Mouse (Mus musculus) kidney, adult 2 months (tissue): ENCODE results near the gene Kcnmb2. TPM values are rescaled to one million over a fixed set of nuclear protein-coding genes. Genes with fewer than 3 reads are reported as not detected.

Source experiments
- DNase-seq: peaks from one replicate; pipeline ENCODE4 v3.0.0; 2021
- H3K27ac ChIP-seq: fragments of 200-500 bp; 2 replicates; pipeline ENCODE4 v1.5.1; 2012; ENCODE audit warnings: low read depth, low read length, control low read depth, inconsistent platforms; ENCODE audit not compliant: insufficient read depth
- H3K27me3 ChIP-seq: fragments of 200-500 bp; replicated peaks from 2 replicates; pipeline ENCODE4 v1.6.1; 2012; ENCODE audit warnings: mild to moderate bottlenecking, moderate library complexity, low read length, inconsistent platforms; ENCODE audit not compliant: control insufficient read depth, insufficient read depth
- H3K36me3 ChIP-seq: fragments of 200-500 bp; 2 replicates; pipeline ENCODE4 v1.6.1; 2012; ENCODE audit warnings: mild to moderate bottlenecking, moderate library complexity, low read length, inconsistent platforms; ENCODE audit not compliant: control insufficient read depth, insufficient read depth
- H3K4me1 ChIP-seq: fragments of 200-500 bp; 2 replicates; pipeline ENCODE4 v1.6.1; 2011; ENCODE audit warnings: low read length; ENCODE audit not compliant: control insufficient read depth, insufficient read depth
- H3K4me3 ChIP-seq: fragments of 200-500 bp; 2 replicates; pipeline ENCODE4 v1.5.1; 2011; ENCODE audit warnings: mild to moderate bottlenecking, low read depth, low read length, control low read depth; ENCODE audit not compliant: insufficient read depth
- CTCF ChIP-seq: fragments of 200-500 bp; conservative IDR thresholded peaks from 2 replicates; pipeline ENCODE4 v1.5.1; 2011; ENCODE audit warnings: low read depth, mild to moderate bottlenecking, control low read depth, low read length, moderate library complexity, mixed read lengths; ENCODE audit not compliant: insufficient read depth, insufficient read length
- POLR2A ChIP-seq: fragments of 200-500 bp; IDR thresholded peaks from one replicate; pipeline ENCODE4 v1.6.1; 2011; ENCODE audit warnings: low read depth, low read length, control low read depth
- whole genome bisulfite sequencing: fragments of 180-500 bp; shearing (Covaris S2); methylation state at CpG from one replicate; pipeline ENCODE4 v1.1.7; 2018; 5-methylcytosine and 5-hydroxymethylcytosine counted together
- polyA plus RNA-seq: library from polyadenylated mRNA; depleted of rRNA; stranded (reverse); fragments of >200 nt; gene quantifications from 2 replicates; pipeline ENCODE4 v1.2.3, GENCODE M21; 2012

Kcnmb2 gene
- polyA plus RNA-seq, 1 experiment: 0.05 TPM

DNA sequence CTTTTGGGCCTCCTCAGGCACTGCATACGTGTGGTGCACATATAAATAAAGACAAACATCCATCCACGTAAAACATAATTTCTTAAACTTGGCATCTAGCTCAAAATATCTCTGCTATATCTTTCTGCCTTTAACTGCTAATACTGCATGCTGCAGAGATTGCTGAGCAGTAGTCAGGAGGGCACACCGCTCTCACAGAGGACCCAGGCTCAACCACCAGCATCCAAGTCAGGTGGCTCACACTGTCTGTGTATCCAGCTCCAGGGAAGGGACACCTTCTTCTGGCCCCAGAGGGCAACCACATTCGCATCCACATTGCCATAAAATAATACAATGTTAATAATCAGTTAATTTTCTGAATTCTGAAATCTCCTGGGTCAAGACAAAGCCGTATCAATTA lies 241.9 kb downstream of the Kcnmb2 start:
- no peak for TF ChIP-seq POLR2A
- TF ChIP-seq CTCF: no peak
- Histone ChIP-seq H3K27me3 (0 out of 2 replicates have a peak, but pooled peaks cover 2% of the 10 kb centered on the region), H3K4me3 (no peak overlapping the region), H3K27ac (no peak overlapping the region), H3K4me1 (no peaks in the 10 kb centered on the region), H3K36me3 (no peaks in the 10 kb centered on the region)
- WGBS: 88% methylated on average over 5 of the region's 5 CpGs
- DNase-seq: no peak

DNA sequence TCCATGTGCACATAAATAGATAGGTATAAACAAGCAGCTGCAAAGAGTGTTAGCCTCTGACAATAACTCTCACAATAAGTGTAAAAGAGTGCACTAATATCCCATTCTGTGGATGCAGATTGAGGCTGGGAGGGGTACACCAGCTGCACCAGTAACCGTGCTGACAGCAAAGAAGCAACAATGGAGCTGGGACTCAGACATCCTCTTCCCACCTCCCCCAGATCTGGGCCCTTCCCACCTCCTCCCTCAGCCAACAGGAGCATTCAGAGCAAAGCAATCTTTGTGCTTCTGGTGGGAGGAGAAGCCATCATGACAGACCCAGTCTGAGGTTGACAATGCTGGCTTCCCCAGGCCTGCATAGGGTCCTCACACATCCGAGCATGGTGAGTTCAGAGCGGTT lies 242.3 kb downstream of the Kcnmb2 start:
- Histone ChIP-seq H3K27ac (no peak overlapping the region), H3K27me3 (0 out of 2 replicates have a peak, but pooled peaks cover 2% of the 10 kb centered on the region), H3K4me1 (no peaks in the 10 kb centered on the region), H3K36me3 (no peaks in the 10 kb centered on the region), H3K4me3 (no peak overlapping the region)
- 61% methylated on average over 3 of the region's 3 CpGs for WGBS
- TF ChIP-seq POLR2A (no peak), CTCF (no peak)
- no peak for DNase-seq

DNA sequence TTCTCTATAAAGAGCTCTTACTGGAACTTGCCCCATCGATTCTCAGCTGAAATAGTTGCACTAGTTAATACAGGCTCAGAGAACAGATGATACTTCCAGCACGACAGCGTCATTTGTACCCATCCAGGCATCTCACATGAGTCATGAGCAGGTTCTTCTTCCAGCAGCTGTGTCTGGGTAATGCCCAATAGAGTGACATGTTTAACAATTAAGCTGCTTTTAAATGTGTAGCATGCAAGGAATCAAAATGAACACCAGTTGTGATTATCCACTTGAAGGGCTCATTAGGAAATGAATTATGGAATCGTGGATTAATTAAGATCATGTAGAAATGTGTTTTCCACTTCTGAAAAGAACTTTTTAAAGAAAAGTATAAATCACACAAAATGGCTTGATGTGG lies 245.4 kb downstream of the Kcnmb2 start:
- no peaks in the 10 kb centered on the region for H3K4me1 ChIP-seq
- 0 out of 2 replicates have a peak, but pooled peaks cover 2% of the 10 kb centered on the region for H3K27me3 ChIP-seq
- 91% methylated on average over 4 of the region's 4 CpGs for WGBS
- no peak for TF ChIP-seq CTCF
- TF ChIP-seq POLR2A: no peak
- DNase-seq: no peak
- no peaks in the 10 kb centered on the region for H3K36me3 ChIP-seq
- no peak overlapping the region for H3K27ac ChIP-seq
- H3K4me3 ChIP-seq: no peak overlapping the region

DNA sequence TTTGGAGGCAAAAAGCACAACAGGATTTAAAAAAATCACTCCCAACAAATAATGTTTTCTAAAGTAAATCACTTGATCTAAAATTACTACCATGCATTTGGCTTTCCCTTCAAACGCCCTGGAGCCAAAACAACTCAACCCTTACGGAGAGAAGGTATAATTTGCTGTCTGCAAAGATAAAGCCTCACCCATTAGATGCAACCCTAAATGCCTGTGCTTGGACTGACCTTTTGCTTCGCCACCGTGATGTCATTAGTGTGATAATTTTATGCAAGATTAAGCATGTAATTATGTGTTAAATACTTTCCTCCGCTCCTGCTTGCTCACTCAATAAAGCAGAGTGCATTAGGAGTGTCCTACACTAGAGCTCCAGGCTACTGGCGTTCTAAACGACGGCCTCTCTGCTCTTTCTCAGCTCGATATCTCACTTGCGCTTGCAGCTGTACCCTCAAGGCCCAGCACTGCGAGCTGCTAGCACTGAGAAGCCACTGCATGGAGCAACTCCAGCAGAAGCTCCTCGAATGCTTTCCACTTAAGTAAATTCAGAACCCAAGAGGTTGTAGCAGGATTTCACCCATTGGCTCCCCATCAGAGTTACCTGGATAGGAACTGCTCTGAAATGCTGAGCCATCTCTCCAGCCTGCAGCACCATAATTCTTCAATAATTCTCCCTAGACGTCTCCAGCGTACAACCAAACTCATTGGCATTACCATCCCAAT lies 247.7 kb downstream of the Kcnmb2 start:
- DNase-seq: no peak
- H3K4me1 ChIP-seq: no peaks in the 10 kb centered on the region
- TF ChIP-seq CTCF (no peak), POLR2A (no peak)
- no peaks in the 10 kb centered on the region for H3K36me3 ChIP-seq
- WGBS: 42% methylated on average over 14 of the region's 14 CpGs
- no peaks in the 10 kb centered on the region for H3K27me3 ChIP-seq
- no peak overlapping the region for H3K27ac ChIP-seq
- no peak overlapping the region for H3K4me3 ChIP-seq

DNA sequence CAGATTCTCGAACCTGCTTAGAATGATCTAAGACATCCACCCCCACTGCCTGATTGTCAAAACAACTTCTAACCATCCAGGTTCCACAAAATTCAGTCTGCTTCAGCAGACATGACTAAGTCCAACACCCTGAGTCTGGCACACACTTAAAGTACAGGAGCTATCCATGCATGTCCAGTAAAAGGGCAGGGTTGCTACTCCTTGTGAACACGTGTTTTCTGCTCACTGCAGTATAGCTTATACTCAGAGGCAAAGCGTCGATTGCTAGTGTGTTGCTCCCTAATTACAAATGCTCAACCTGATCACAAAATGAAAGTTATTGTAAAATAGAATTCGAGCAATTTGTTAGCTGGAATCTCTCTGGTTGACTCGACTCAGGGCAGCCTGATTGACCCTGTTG lies 278.2 kb downstream of the Kcnmb2 start:
- H3K27me3 ChIP-seq: no peaks in the 10 kb centered on the region
- no peak overlapping the region for H3K27ac ChIP-seq
- no peak overlapping the region for H3K4me3 ChIP-seq
- H3K36me3 ChIP-seq: no peaks in the 10 kb centered on the region
- DNase-seq: no peak
- WGBS: 41% methylated on average over 6 of the region's 6 CpGs
- TF ChIP-seq POLR2A (no peak), CTCF (no peak)
- H3K4me1 ChIP-seq: no peaks in the 10 kb centered on the region

DNA sequence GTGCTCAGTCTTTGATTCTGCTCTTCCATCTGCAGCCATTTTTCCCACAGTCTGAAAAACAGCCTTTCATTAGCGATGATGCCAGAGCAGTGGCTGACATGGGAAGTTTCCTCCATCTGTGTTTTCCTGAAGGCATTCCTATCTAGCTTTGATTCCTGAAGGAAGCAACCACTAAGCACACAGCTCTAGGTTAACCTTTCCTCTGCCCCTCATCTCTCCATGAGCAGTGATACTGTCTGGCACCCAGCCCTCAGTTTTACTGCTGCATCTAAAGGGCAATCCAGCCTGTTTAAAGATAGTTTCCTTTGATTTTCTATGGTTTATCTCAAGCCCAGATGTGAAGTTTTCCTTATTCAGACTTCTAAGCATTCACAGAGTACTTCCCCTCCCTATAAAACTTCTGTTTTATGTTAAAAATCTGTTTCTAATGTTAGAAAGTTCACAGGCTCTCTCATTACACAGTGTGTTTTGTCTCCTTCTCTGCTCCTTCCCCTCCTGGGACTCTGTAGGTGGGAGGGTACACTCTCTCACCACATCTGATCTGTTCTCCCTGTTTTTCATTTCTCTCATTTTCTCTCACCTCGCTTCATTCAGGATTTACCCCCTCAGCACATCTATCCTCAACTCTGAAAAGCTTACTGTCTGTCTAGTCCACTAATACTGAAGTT lies 283.7 kb downstream of the Kcnmb2 start:
- H3K27ac ChIP-seq: no peak overlapping the region
- DNase-seq: no peak
- 69% methylated on average over 2 of the region's 2 CpGs for WGBS
- H3K4me3 ChIP-seq: no peak overlapping the region
- no peaks in the 10 kb centered on the region for H3K4me1 ChIP-seq
- no peaks in the 10 kb centered on the region for H3K27me3 ChIP-seq
- TF ChIP-seq CTCF (no peak), POLR2A (no peak)
- H3K36me3 ChIP-seq: no peaks in the 10 kb centered on the region

DNA sequence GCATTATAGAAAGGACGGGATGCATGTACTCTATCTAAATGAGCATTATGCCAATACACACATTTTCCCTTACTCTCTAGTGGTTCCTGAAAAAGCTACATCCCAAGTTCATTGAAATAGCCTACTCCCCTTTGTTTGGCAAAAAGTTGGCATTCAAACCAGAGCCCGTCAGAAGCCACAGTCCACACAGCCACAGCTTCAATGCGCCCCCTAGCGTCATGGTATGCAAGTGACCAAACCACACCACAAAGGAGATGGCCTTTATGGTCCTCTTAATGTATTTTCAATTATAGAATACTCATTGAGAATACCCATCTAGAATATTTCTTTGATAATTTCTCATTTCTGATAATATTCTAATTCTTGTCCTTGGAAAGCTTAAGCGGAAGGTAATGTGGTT lies 286.2 kb downstream of the Kcnmb2 start:
- Histone ChIP-seq H3K4me3 (no peak overlapping the region), H3K4me1 (no peaks in the 10 kb centered on the region), H3K27ac (no peak overlapping the region), H3K27me3 (no peaks in the 10 kb centered on the region), H3K36me3 (no peaks in the 10 kb centered on the region)
- peak; percentile 46 for DNase-seq
- TF ChIP-seq POLR2A (no peak), CTCF (peak; percentile 73)
- WGBS: 39% methylated on average over 5 of the region's 5 CpGs
